Mouse (Mus musculus): ENCODE measurements around the gene Epb41l1. TPM values are rescaled to one million over a fixed set of nuclear protein-coding genes. Genes with fewer than 3 reads are reported as not detected.

Gene Epb41l1
- total and polyA plus RNA-seq, 2 experiments from 2014 or later, result 0.45 to 28.2 TPM

DNA sequence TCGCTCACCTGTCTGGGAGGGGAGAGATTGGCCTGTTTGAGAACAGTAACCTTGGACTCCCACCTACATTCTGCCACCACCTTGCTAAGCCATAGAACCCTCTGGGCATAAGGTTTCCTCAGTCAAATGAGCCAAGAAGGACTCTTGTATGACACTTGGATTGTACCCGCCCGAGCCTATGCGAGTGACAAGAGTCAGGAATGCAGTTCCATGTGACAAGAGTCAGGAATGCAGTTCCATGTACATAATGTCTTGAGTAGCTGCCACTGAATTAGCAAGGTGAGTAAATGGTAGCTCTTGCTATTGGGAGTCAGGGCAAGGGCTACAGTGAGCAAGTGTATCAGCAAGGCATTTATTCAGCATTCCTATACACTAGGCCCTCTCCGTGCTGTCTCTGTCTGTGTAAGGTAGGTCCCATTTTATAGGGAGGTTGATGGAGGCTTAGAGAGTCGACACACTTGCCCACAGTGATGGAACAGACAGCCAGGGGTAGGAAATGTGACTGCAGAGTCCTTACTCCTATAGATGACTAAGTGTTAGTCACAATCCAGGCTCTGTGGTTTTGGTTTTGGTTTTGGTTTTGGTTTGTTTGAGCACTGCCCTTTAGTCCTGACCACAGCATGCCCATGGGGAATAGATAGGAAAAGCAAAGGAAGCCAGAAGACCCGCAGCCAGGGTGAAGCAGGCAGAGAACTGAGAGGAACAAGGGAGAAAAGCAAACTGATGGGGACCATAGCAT, 118.3 kb downstream of the Epb41l1 start:
- H3K9ac ChIP-seq (replicated peaks; ENCODE audit: low read depth, low read length), result no peak overlapping the region
- WGBS, result 60% methylated on average over 7 of the region's 7 CpGs
- H3K4me1 ChIP-seq (ENCODE audit: control insufficient read depth, insufficient read depth), result no peaks in the 10 kb centered on the region; the same call in 1 of the 2 replicates
- TF ChIP-seq EP300 (IDR thresholded peaks at IDR 0.05; ENCODE audit: low read depth), result no peak
- no peak for TF ChIP-seq CTCF (IDR thresholded peaks at IDR 0.05; ENCODE audit: low read depth)
- H3K27me3 ChIP-seq (ENCODE audit: control insufficient read depth, insufficient read depth, low read length), result no peaks in the 10 kb centered on the region
- H3K36me3 ChIP-seq (replicated peaks; ENCODE audit: control insufficient read depth, insufficient read depth, low read length), result no peaks in the 10 kb centered on the region
- no peak overlapping the region for H3K4me3 ChIP-seq (ENCODE audit: low read depth, low read length)
- no peak for ATAC-seq (ENCODE audit: insufficient read depth, low read depth)
- no peak for DNase-seq (ENCODE audit: low spot score)
- H3K9me3 ChIP-seq (replicated peaks; ENCODE audit: control insufficient read depth, low read length), result no peaks in the 10 kb centered on the region
- no peak overlapping the region for H3K27ac ChIP-seq (ENCODE audit: low read depth)
- no peak overlapping the region for H3K4me2 ChIP-seq (ENCODE audit: low read depth, low read length)

DNA sequence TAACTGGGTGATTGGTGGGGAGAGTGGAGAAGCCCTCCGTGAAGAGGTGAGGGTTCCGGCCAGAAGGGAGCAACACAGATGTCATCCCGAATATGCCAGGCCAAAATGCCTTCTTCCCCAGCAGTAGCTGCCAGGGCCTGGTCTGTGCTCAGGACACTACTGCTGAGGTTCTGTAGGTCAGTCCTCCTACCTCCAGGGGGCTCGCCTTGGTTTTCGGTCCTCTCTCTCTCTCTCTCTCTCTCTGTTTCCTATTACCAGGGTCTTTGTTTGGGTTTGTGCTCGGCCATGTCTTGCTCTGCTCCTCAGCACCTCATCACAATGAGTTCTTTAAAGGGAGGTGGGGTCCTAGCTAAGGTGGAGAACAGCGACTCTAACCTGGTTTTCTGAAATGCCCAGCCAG, 120.3 kb downstream of the Epb41l1 start:
- WGBS, result 78% methylated on average over 7 of the region's 7 CpGs
- no peak for ATAC-seq (ENCODE audit: insufficient read depth, low read depth)

DNA sequence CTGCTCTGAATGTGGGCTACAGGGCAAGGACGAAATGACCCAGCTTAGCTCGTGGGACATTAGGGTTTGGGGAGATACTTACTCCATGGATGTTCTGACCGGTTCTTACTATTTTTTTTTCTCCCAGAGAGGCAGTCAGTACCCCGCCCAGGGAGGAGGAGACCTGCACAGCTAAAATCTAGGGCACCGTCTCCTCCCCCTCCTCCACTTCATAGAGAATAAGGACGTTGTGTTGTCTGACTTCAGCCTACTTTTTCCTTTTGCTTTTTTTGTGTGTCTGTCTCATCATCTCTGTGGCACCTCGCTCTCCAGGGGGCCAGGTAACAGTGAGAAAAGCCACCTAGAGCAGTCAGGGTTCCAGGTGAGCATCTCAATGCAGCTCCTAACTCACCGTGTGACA, 121.7 kb downstream of the Epb41l1 start:
- no peaks in the 10 kb centered on the region for H3K36me3 ChIP-seq (replicated peaks; ENCODE audit: control insufficient read depth, insufficient read depth, low read length)
- no peaks in the 10 kb centered on the region for H3K9me3 ChIP-seq (replicated peaks; ENCODE audit: control insufficient read depth, low read length)
- H3K4me3 ChIP-seq (ENCODE audit: low read depth, low read length), result no peak overlapping the region
- H3K4me1 ChIP-seq (ENCODE audit: control insufficient read depth, insufficient read depth), result peaks cover 5% of the 10 kb centered on the region; the same call in 1 of the 2 replicates
- no peaks in the 10 kb centered on the region for H3K27me3 ChIP-seq (ENCODE audit: control insufficient read depth, insufficient read depth, low read length)
- no peak for TF ChIP-seq EP300 (IDR thresholded peaks at IDR 0.05; ENCODE audit: low read depth)
- TF ChIP-seq CTCF (IDR thresholded peaks at IDR 0.05; ENCODE audit: low read depth), result no peak
- no peak overlapping the region for H3K9ac ChIP-seq (replicated peaks; ENCODE audit: low read depth, low read length)
- ATAC-seq (ENCODE audit: insufficient read depth, low read depth), result no peak
- DNase-seq (ENCODE audit: low spot score), result no peak
- H3K27ac ChIP-seq (ENCODE audit: low read depth), result no peak overlapping the region
- 75% methylated on average over 8 of the region's 8 CpGs for WGBS
- no peak overlapping the region for H3K4me2 ChIP-seq (ENCODE audit: low read depth, low read length)

More for the DNA sequence above, 120.3 kb downstream of the Epb41l1 start:
- Histone ChIP-seq H3K9me3 (replicated peaks; ENCODE audit: control insufficient read depth, low read length) (no peaks in the 10 kb centered on the region), H3K27me3 (ENCODE audit: control insufficient read depth, insufficient read depth, low read length) (no peaks in the 10 kb centered on the region), H3K4me2 (ENCODE audit: low read depth, low read length) (no peak overlapping the region), H3K4me1 (ENCODE audit: control insufficient read depth, insufficient read depth) (no peaks in the 10 kb centered on the region; the same call in 1 of the 2 replicates), H3K36me3 (replicated peaks; ENCODE audit: control insufficient read depth, insufficient read depth, low read length) (no peaks in the 10 kb centered on the region), H3K4me3 (ENCODE audit: low read depth, low read length) (no peak overlapping the region), H3K27ac (ENCODE audit: low read depth) (no peak overlapping the region), H3K9ac (replicated peaks; ENCODE audit: low read depth, low read length) (no peak overlapping the region)
- no peak for DNase-seq (ENCODE audit: low spot score)
- TF ChIP-seq EP300 (IDR thresholded peaks at IDR 0.05; ENCODE audit: low read depth), result no peak

DNA sequence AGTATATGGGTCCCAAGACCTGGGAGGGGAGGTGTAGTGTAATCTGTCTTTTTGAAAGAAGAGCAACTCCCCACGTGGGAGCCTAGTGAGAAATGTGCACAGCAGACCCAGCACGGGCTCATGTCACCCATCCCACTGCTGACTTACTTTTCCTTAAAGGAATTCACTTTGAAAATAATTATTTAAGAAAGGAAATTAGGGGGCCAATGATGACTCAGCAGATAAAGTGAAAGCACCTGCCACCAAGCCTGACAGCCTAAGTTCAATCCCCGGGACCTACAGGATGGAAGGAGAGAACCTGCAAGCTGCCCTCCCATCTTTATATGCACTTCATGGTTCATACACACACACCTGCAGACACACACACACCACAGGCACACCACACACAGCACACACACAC, 123.1 kb downstream of the Epb41l1 start:
- H3K4me3 ChIP-seq (ENCODE audit: low read depth, low read length), result no peak overlapping the region
- no peaks in the 10 kb centered on the region for H3K27me3 ChIP-seq (ENCODE audit: control insufficient read depth, insufficient read depth, low read length)
- H3K36me3 ChIP-seq (replicated peaks; ENCODE audit: control insufficient read depth, insufficient read depth, low read length), result no peaks in the 10 kb centered on the region
- peaks cover 12% of the 10 kb centered on the region for H3K4me1 ChIP-seq (ENCODE audit: control insufficient read depth, insufficient read depth)
- TF ChIP-seq EP300 (IDR thresholded peaks at IDR 0.05; ENCODE audit: low read depth), result no peak
- no peak for TF ChIP-seq CTCF (IDR thresholded peaks at IDR 0.05; ENCODE audit: low read depth)
- ATAC-seq (ENCODE audit: insufficient read depth, low read depth) (no peak), DNase-seq (ENCODE audit: low spot score) (no peak)
- no peaks in the 10 kb centered on the region for H3K9me3 ChIP-seq (replicated peaks; ENCODE audit: control insufficient read depth, low read length)
- no peak overlapping the region for H3K4me2 ChIP-seq (ENCODE audit: low read depth, low read length)
- 73% methylated on average over 3 of the region's 3 CpGs for WGBS
- no peak overlapping the region for H3K9ac ChIP-seq (replicated peaks; ENCODE audit: low read depth, low read length)
- no peak overlapping the region for H3K27ac ChIP-seq (ENCODE audit: low read depth)

DNA sequence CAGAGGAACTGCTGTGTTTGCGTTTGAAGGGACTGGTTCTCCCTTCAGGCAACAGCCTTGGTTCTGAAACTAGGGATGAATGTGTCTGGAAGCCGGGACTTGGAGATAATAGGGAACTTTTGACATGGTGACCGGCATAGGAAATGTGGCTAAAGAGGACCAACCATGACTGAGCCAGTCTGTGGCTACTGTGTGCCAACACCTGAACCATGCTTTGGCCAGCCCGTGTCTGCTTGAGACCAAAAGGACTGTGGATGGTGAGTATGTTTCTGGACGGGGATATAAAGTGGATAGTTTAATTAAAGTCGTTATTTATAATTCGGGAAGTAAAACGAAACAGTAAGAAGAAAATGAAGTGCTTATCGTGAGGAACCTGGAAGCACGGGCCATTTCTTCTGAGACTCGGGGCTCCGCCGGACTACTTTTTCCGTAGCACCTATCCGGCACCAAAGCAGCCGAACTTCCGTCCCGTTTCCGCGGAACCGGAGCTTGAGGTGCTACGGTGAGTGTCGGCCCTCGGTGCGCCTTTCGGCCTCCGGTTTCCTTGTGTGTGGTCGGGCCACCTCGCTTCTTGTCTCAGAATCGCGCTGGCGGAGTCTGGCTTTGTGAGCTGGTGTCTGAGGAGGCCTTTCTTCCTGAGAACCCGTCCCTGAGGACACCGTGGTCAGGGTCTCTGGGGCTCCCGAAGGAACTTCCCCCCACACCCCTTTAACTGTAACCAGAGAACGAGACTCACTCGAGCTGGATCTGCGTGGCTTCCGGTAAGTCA, 126.6 kb downstream of the Epb41l1 start, which contains the start of gene Aar2:
Gene Aar2, plus strand, starts transcription at position 462 of the 769 bp plus-strand sequence.
- H3K4me3 ChIP-seq (ENCODE audit: low read depth, low read length), result peak within 1 kb of the TSS; percentile 87
- H3K9me3 ChIP-seq (replicated peaks; ENCODE audit: control insufficient read depth, low read length), result no peaks in the 10 kb centered on the region
- H3K9ac ChIP-seq (replicated peaks; ENCODE audit: low read depth, low read length), result peak within 1 kb of the TSS; percentile 76
- WGBS, result 5% methylated on average over 39 of the region's 39 CpGs
- DNase-seq (ENCODE audit: low spot score) (peak; percentile 24), ATAC-seq (ENCODE audit: insufficient read depth, low read depth) (peak; percentile 33)
- TF ChIP-seq CTCF (IDR thresholded peaks at IDR 0.05; ENCODE audit: low read depth) (no peak), EP300 (IDR thresholded peaks at IDR 0.05; ENCODE audit: low read depth) (no peak)
- peak within 1 kb of the TSS; percentile 70 for H3K27ac ChIP-seq (ENCODE audit: low read depth)
- H3K36me3 ChIP-seq (replicated peaks; ENCODE audit: control insufficient read depth, insufficient read depth, low read length), result peaks cover 20% of the 10 kb centered on the region
- H3K4me2 ChIP-seq (ENCODE audit: low read depth, low read length), result peak within 1 kb of the TSS; percentile 75
- H3K4me1 ChIP-seq (ENCODE audit: control insufficient read depth, insufficient read depth), result peaks cover 12% of the 10 kb centered on the region
- no peaks in the 10 kb centered on the region for H3K27me3 ChIP-seq (ENCODE audit: control insufficient read depth, insufficient read depth, low read length)
